ENCODE assay signal across 16 mouse cellular contexts in genomic region chr6:39369631-39370030, GRCm38 (mm10). TPM values are rescaled to one million over a fixed set of nuclear protein-coding genes. Genes with fewer than 3 reads are reported as not detected.
"Had no signal": no experiment of that assay in that cellular context is flagged by ENCODE, and none has a peak within 500 bp of the region (broad histone marks: within the 10 kb centered on the region; RNA-seq: fewer than 3 reads in every experiment).

No protein-coding gene starts in this region.

- H3K4me3 ChIP-seq: midbrain, embryonic 10.5 days; midbrain, embryonic 13.5 days; midbrain, embryonic 15.5 days; myocyte; neural tube, embryonic 12.5 days had no signal

- H3K27me3 ChIP-seq: midbrain, embryonic 13.5 days; midbrain, embryonic 15.5 days; neural tube, embryonic 12.5 days had no signal

- DNase-seq: lung, adult 18-20 months; lung, embryonic 14.5 days; lung, postnatal 10 days; lung, postnatal 4 days; right cerebral cortex, postnatal 25 days; right cerebral cortex, postnatal 4 days; spleen, adult 18-20 months; thymus, adult 18-20 months; thymus, postnatal 14 days; thymus, postnatal 36 days had no signal

- H3K9me3 ChIP-seq: midbrain, embryonic 10.5 days; midbrain, embryonic 13.5 days; midbrain, embryonic 15.5 days had no signal

- H3K27ac ChIP-seq: liver, embryonic 14.5 days; midbrain, embryonic 10.5 days; midbrain, embryonic 13.5 days; midbrain, embryonic 15.5 days; neural tube, embryonic 12.5 days had no signal

- ATAC-seq: midbrain, embryonic 13.5 days; midbrain, embryonic 15.5 days had no signal

- H3K9ac ChIP-seq: liver, embryonic 14.5 days; lung, embryonic 14.5 days; midbrain, embryonic 13.5 days; midbrain, embryonic 15.5 days; neural tube, embryonic 12.5 days had no signal

- H3K4me2 ChIP-seq: lung, embryonic 14.5 days; midbrain, embryonic 13.5 days; midbrain, embryonic 15.5 days; neural tube, embryonic 12.5 days had no signal

RNA-seq across cellular contexts. Expression of gene Rab19, which starts 11.3 kb away (rescaled TPM):
- polyA plus RNA-seq: myocyte had no signal
